Mouse (Mus musculus) spleen, embryonic (tissue): Measurements from ENCODE around the gene 2310033P09Rik.

Experiments used
- CTCF ChIA-PET: fragments of 350-600 bp; sonication (Branson Sonifier 250); formaldehyde crosslinking; loops from one replicate; lab custom pipeline; 2022; lab: Charles Lee

2310033P09Rik gene

DNA sequence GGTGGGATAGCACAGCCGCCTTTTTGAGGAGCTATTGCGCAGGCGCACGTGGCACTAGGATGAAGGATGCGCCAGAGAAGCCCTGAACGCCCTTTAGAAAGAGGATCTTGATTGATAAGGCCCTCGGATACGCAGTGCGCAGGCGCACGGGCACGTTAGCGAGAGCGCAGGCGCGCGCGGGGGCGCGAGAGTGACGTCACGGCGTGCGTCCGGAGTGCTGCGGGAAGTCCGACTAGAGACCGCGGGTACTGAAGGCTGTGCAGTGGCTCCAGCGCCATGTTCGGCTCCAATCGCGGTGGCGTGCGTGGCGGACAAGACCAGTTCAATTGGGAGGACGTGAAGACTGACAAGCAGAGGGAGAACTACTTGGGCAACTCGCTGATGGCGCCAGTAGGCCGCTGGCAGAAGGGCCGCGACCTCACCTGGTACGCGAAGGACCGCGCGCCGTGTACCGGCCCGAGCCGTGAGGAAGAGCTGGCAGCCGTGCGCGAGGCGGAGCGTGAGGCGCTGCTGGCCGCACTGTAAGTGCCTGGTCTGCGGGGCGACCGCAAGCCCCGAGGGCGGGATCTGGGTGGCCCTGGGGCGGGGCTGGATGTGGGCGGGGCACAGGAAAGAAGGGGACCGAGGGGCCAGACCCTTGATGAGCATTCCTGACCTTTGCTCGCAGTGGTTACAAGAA, at the start of gene 2310033P09Rik:
Gene 2310033P09Rik, plus strand, starts transcription at position 169 of the 679 bp plus-strand sequence.
- CTCF ChIA-PET, result no interaction called here

GRCm38 (mm10) chr11:59159099-59159498, 49.0 kb upstream of the 2310033P09Rik start:
- CTCF ChIA-PET, result interaction anchor here (0.5 kb wide), 1 partner anchor 266 kb away, joined by 3 read pairs; no protein-coding TSS in a partner anchor

GRCm38 (mm10) chr11:59159558-59159957, 48.6 kb upstream of the 2310033P09Rik start:
- CTCF ChIA-PET, result no interaction called here

DNA sequence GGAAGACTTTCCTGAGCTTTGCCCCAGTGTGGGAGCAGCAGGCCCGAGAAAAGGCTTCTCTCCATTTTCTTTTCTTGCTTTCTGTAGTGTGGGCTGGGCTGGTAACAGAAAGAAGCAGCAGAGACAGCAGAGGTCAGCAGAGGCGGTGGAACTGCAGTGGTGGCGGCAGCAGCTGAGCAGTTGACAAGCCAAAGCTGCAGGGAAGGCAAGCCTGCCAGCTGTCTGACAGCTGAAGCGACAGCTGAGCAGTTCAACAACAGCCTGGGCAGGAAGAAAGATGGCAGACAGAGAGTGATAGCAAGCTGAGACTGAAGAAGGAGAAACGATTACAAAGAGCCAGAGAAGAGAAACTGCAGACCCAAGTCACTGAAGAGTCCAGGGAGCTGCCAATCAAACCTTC, 46.7 kb upstream of the 2310033P09Rik start:
- CTCF ChIA-PET, result interaction anchor here (0.6 kb wide), 1 partner anchor 232 kb away, joined by 3 read pairs; no protein-coding TSS in a partner anchor

GRCm38 (mm10) chr11:59162443-59163254, 45.5 kb upstream of the 2310033P09Rik start:
- CTCF ChIA-PET, result interaction anchor here (0.6 kb wide), 1 partner anchor 675 kb away, joined by 4 read pairs; no protein-coding TSS in a partner anchor

- CTCF ChIA-PET, result interaction anchor here (1.8 kb wide), 1 partner anchor 53 kb away, joined by 4 read pairs; no protein-coding TSS in a partner anchor
Measured at GRCm38 (mm10) chr11:59163255-59164236, 44.6 kb upstream of the 2310033P09Rik start, which contains the start of gene Iba57. Gene Iba57, minus strand, starts transcription at chr11:59163739.

- CTCF ChIA-PET, result interaction anchor here (1.8 kb wide), 1 partner anchor 52 kb away, joined by 4 read pairs; no protein-coding TSS in a partner anchor
Measured at GRCm38 (mm10) chr11:59164384-59164783, 43.7 kb upstream of the 2310033P09Rik start.

GRCm38 (mm10) chr11:59165616-59166241, 42.4 kb upstream of the 2310033P09Rik start:
- CTCF ChIA-PET, result interaction anchor here (1.8 kb wide), 1 partner anchor 50 kb away, joined by 4 read pairs; no protein-coding TSS in a partner anchor

DNA sequence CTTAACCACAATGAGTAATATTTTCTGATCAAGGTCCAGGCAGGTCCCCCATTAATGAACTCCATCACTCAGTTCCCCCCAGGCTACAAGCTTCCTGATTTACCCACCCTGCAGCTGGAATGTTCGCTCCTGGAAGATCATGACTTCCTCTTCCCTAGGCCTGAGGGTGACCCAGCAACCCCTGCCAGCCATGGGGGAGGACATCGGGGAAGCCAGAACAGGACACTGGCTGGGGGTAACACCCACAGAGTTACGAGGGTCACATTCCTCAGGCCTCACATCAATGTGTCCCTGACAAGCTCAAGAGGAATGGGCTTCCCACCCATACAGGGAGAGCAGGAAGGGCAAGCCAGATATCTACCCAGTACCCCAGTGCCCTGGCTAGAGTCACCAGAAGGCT, 38.3 kb upstream of the 2310033P09Rik start:
- CTCF ChIA-PET, result no interaction called here

DNA sequence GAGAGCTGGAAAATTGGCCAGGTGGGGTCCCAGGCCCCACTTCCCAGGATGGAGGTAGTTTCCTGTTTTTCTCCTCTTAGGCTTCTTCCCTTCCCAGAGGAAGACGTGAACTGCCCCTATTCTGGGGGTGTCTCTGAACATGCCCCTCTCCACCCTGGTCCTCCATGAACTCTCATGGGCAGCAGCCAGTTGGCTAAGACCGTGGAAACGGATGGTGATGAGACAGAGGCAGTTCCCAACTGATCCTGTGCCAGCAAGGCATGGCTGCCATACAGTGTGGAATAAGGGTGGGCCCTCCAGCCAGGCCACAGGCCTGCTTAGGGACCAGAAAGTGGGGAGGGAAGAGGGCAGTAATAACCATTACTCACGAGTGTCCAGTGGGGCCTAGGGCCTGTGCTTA, 37.6 kb upstream of the 2310033P09Rik start:
- CTCF ChIA-PET, result no interaction called here

- CTCF ChIA-PET, result no interaction called here
Measured at GRCm38 (mm10) chr11:59174189-59174838, 33.8 kb upstream of the 2310033P09Rik start.

- CTCF ChIA-PET, result no interaction called here
Measured at GRCm38 (mm10) chr11:59176475-59176874, 31.6 kb upstream of the 2310033P09Rik start.

DNA sequence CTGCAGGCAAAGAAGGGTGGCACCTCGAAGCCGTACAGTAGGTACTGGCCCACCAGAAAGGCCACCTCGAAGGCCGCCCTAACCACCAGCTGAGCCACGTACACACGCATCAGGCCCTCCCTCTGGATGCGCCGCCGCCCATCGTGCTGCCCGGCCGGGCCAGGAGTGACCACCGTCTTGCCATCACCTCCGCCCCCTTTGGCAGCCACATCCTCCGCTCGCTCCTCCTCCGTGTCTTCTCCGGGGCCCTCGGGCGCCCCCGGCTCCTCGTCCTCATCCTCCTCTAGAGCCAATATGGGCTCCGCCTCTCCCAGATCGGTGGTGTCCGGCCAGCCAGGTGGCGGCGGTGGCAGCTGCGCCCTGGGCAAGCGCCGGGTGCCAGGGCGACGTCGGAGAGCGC, 31.2 kb upstream of the 2310033P09Rik start:
- CTCF ChIA-PET, result no interaction called here

GRCm38 (mm10) chr11:59182864-59183331, 25.2 kb upstream of the 2310033P09Rik start, which contains the start of gene Gjc2:
Gene Gjc2, minus strand, starts transcription at chr11:59183213.
- CTCF ChIA-PET, result no interaction called here

- CTCF ChIA-PET, result no interaction called here
Measured at GRCm38 (mm10) chr11:59183821-59184220, 24.3 kb upstream of the 2310033P09Rik start.

DNA sequence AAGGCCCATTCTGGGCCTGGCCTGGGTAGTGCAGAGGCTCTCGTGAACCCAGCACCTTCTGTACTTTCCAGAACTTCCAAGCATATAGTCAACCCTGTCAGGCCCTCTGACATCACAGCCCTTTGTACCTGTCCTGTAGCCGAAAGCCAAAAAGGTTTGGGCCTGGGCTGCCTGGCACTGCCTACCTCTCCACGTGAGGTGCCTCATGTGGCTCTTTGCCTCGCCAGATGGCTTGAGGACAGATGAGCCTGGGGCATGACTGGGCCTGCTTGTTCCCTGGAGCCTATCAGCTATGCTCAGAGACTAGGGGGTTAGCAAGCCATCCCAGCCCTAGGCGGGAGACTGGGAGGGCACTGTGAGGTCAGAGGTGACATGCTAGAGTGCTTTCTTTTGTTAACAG, 22.6 kb upstream of the 2310033P09Rik start:
- CTCF ChIA-PET, result no interaction called here

DNA sequence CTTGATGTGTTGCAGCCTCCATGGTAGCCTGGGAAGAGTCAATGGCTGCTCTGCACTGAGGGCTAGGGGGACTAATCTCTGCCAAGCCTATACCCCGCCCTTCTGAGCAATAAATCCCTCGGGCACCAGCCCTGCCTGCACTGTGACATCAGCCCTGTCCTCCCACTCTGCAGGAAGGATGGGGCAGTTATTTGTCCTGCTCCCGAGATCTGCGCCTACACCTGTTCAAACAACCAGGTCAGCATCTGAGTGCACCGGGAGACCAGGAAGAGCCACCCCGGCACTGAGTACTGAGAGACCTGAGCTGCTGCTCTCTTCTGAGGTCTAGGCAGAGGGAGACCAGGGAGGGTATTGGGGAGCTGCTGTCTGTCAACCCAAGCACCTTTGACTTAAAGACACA, 20.4 kb upstream of the 2310033P09Rik start:
- CTCF ChIA-PET, result interaction anchor here (0.6 kb wide), 1 partner anchor 229 kb away, joined by 3 read pairs; no protein-coding TSS in a partner anchor

DNA sequence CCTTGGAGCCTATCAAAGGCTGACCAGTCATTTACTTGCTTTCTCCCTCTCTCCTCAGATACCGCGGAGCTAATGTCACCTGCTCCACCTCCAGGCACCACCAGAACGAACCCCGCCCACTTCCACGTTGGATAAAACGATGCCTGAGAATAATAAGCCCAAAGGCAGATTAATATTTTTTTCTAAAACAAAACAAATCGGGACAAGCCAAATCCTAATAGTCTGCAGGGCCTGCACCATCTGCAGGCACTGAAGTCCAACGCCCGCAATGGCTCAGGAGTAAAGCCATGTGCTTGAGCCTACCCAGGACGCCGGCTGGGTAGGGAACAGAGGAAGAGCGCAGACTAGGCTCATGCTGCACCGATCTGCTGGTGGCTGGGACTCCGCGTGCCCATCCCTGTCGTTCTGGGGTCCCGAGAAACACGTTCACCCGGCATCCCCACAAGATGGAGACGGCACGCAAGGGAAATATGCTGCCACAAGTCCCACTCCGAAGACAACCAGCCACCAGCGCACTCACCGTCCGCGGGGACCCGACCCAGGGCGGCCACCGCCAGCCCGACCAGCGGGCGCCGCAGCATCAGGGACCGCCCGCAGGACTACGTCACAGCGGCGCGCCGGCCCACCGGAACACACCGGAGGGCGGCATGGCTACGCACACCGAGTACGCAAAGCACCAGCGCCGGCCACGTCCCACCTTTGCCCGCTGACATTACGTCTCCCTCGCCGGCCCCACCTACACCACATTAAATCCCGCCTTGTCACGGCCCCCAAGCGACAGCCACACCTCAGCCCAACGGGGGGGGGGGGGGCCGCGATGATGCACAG, 16.7 kb upstream of the 2310033P09Rik start:
- CTCF ChIA-PET, result no interaction called here

- CTCF ChIA-PET, result interaction anchor here (0.6 kb wide), 1 partner anchor 1507 kb away, joined by 7 read pairs; no protein-coding TSS in a partner anchor
Measured at GRCm38 (mm10) chr11:59192059-59192386, 16.1 kb upstream of the 2310033P09Rik start, which contains the start of gene Guk1. Gene Guk1, minus strand, starts transcription at chr11:59192212.
